Comparison of ENCODE assay signal across 12 mouse cellular contexts in the genomic region with DNA sequence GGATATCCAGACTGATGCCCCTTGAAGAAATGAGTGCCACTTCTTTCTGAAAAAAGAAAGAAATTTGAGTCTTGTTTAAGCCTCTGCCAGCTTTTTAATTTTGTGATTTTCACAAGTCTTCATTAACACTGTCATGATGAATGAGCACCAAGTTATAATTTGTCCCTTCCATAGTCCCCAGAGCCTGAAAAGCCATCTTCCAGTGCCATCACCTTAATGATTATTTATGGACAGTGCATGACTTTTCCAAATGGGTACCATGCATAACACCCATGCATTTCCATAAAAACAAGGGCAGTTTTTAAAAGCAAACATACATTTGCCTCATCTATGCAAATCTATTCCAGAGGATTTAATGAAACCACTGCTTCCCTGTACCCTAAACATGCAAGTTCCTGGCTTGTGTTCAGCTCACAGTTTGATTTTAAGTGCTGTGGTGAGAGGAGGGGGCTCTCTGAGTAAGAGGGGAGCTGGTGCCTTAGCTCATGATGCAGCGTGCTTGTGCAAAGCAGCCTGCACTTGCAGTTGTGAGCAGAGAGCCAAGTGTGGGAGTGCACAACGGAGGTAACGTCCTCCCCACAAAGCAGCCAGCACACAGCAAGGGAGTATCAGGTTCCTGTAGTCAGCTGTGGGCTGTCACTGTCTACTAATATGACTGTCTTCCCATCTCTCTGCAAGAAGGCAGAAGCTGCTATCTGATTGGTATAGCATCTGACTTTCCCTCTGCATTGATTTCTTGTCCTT.
A peak's percentile ranks its signal among the peaks of the same experiment; 100 is the strongest.
DNase-seq lines count a peak whose midpoint lies in the region; ATAC-seq lines count a peak whose summit lies in the region.
"Had no signal": no experiment of that assay in that cellular context is flagged by ENCODE, and none has a peak within 500 bp of the region (broad histone marks: within the 10 kb centered on the region; RNA-seq: fewer than 3 reads in every experiment).

No protein-coding gene starts in this region.

- H3K4me1 ChIP-seq in megakaryocyte, embryonic 14.5 days, result no peaks in the 10 kb centered on the region
- no peaks in the 10 kb centered on the region for H3K4me1 ChIP-seq in hindbrain, embryonic 11.5 days (replicated peaks; ENCODE audit: control insufficient read depth, insufficient read depth, low read length)
- H3K4me1 ChIP-seq in midbrain, embryonic 13.5 days (replicated peaks), result peaks cover 19% of the 10 kb centered on the region

- 46% methylated on average over 3 of the region's 3 CpGs for WGBS in hindbrain, embryonic 11.5 days
- WGBS in midbrain, embryonic 13.5 days, result 47% methylated on average over 3 of the region's 3 CpGs

- no peak overlapping the region for H3K27ac ChIP-seq in hindbrain, embryonic 11.5 days (ENCODE audit: low read depth, low read length)
- H3K27ac ChIP-seq in midbrain, embryonic 13.5 days, result peak overlapping the region; percentile 51
- H3K27ac ChIP-seq: embryonic facial prominence, embryonic 13.5 days; left cerebral cortex, adult 2 months had no signal

- no peaks in the 10 kb centered on the region for H3K36me3 ChIP-seq in megakaryocyte, embryonic 14.5 days (replicated peaks; ENCODE audit: low read length)
- H3K36me3 ChIP-seq in hindbrain, embryonic 11.5 days (ENCODE audit: control insufficient read depth, insufficient read depth, low read length), result no peaks in the 10 kb centered on the region
- no peaks in the 10 kb centered on the region for H3K36me3 ChIP-seq in midbrain, embryonic 13.5 days
- H3K36me3 ChIP-seq: embryonic facial prominence, embryonic 13.5 days had no signal

- H3K9me3 ChIP-seq in megakaryocyte, embryonic 14.5 days, result no peaks in the 10 kb centered on the region
- no peaks in the 10 kb centered on the region for H3K9me3 ChIP-seq in hindbrain, embryonic 11.5 days (ENCODE audit: control insufficient read depth, low read length)
- H3K9me3 ChIP-seq in midbrain, embryonic 13.5 days, result no peaks in the 10 kb centered on the region
- H3K9me3 ChIP-seq: embryonic facial prominence, embryonic 13.5 days had no signal

- no peak overlapping the region for H3K9ac ChIP-seq in hindbrain, embryonic 11.5 days (ENCODE audit: low read depth, low read length)
- H3K9ac ChIP-seq in midbrain, embryonic 13.5 days (replicated peaks), result 0 out of 2 replicates have a peak overlapping the region, but pooled peaks have one; percentile 16
- H3K9ac ChIP-seq: embryonic facial prominence, embryonic 13.5 days had no signal

- no peaks in the 10 kb centered on the region for H3K27me3 ChIP-seq in megakaryocyte, embryonic 14.5 days (replicated peaks)
- H3K27me3 ChIP-seq in hindbrain, embryonic 11.5 days (ENCODE audit: control insufficient read depth, insufficient read depth, low read length), result no peaks in the 10 kb centered on the region
- H3K27me3 ChIP-seq in midbrain, embryonic 13.5 days, result no peaks in the 10 kb centered on the region
- H3K27me3 ChIP-seq: embryonic facial prominence, embryonic 13.5 days had no signal

- peak overlapping the region; percentile 44 for H3K4me3 ChIP-seq in megakaryocyte, embryonic 14.5 days (replicated peaks)
- H3K4me3 ChIP-seq in hindbrain, embryonic 11.5 days (ENCODE audit: low read depth, low read length), result no peak overlapping the region
- H3K4me3 ChIP-seq in midbrain, embryonic 13.5 days (replicated peaks), result no peak overlapping the region
- H3K4me3 ChIP-seq: embryonic facial prominence, embryonic 13.5 days; left cerebral cortex, adult 2 months had no signal

- no peak for ATAC-seq in megakaryocyte, adult 5-6 weeks (ENCODE audit: poor library complexity, severe bottlenecking)
- peak; percentile 70 for ATAC-seq in hindbrain, embryonic 11.5 days (ENCODE audit: low FRiP score)
- ATAC-seq in midbrain, embryonic 13.5 days, result peak; percentile 76

- H3K4me2 ChIP-seq in hindbrain, embryonic 11.5 days (replicated peaks; ENCODE audit: low read depth, low read length), result no peak overlapping the region
- H3K4me2 ChIP-seq in midbrain, embryonic 13.5 days (replicated peaks), result 0 out of 2 replicates have a peak overlapping the region, but pooled peaks have one; percentile 5
- H3K4me2 ChIP-seq: embryonic facial prominence, embryonic 13.5 days had no signal

- peak; percentile 10 for DNase-seq in hindbrain, embryonic 11.5 days (ENCODE audit: low spot score)
- DNase-seq in right cerebral cortex, postnatal 4 days, result peak; percentile 7
- DNase-seq in adrenal gland, postnatal 14 days, result no peak
- no peak for DNase-seq in kidney, adult 11 months
- DNase-seq: adrenal gland, postnatal 25 days; gastrocnemius, postnatal 14 days; heart, postnatal 36 days had no signal

Comparison
In these comparisons a context has a peak if more than half of its experiments do, and no peak if none do; other contexts are left out.
1. DNase-seq: peak in hindbrain, embryonic 11.5 days (single experiment) and right cerebral cortex, postnatal 4 days (single experiment); none in adrenal gland, postnatal 14 days (single experiment) and kidney, adult 11 months (single experiment).